Mouse (Mus musculus) olfactory bulb, adult 2 months (tissue): ENCODE measurements at regions not wholly inside any gene's neighbourhood (a gene's known extent, or its start where the extent isn't known, plus 50 kb on each side); places are given as distances from the start of the nearest gene placed in this dataset.
"Not testable (repeated sequence)": the region's sequence is repeated elsewhere in the genome, so short reads cannot be mapped to it uniquely, and the experiment has no call there.

Experiments
- H3K27ac ChIP-seq: fragments of 200-500 bp; 2 replicates; pipeline ENCODE4 v1.5.1; 2012; ENCODE audit warnings: low read depth, low read length; ENCODE audit not compliant: insufficient read depth
- H3K4me1 ChIP-seq: fragments of 200-500 bp; 2 replicates; pipeline ENCODE4 v1.6.1; 2012; ENCODE audit warnings: low read length; ENCODE audit not compliant: control insufficient read depth, insufficient read depth
- H3K4me3 ChIP-seq: fragments of 200-500 bp; 2 replicates; pipeline ENCODE4 v1.5.1; 2012; ENCODE audit warnings: mild to moderate bottlenecking, low read depth, low read length, moderate library complexity; ENCODE audit not compliant: insufficient read depth
- CTCF ChIP-seq: fragments of 200-500 bp; IDR thresholded peaks from 2 replicates; pipeline ENCODE4 v1.5.1; 2012; ENCODE audit warnings: low read depth, mild to moderate bottlenecking, low read length, moderate library complexity; ENCODE audit not compliant: insufficient read depth
- POLR2A ChIP-seq: fragments of 200-500 bp; IDR thresholded peaks from 2 replicates; pipeline ENCODE4 v1.6.1; 2012; ENCODE audit warnings: mild to moderate bottlenecking, low read depth, low read length, moderate library complexity; ENCODE audit not compliant: insufficient read depth
- WGBS: fragments of 180-500 bp; shearing (Covaris S2); methylation state at CpG from one replicate; pipeline ENCODE4 v1.1.7; 2018; 5-methylcytosine and 5-hydroxymethylcytosine counted together

- 67% methylated on average over 5 of the region's 5 CpGs for WGBS
- Histone ChIP-seq H3K27ac (no peak overlapping the region), H3K4me3 (no peak overlapping the region), H3K4me1 (no peaks in the 10 kb centered on the region)
- TF ChIP-seq CTCF: no peak
- no peak for TF ChIP-seq POLR2A
Observed at GRCm38 (mm10) chr2:53691580-53692118, 393.7 kb downstream of the Rprm start.

DNA sequence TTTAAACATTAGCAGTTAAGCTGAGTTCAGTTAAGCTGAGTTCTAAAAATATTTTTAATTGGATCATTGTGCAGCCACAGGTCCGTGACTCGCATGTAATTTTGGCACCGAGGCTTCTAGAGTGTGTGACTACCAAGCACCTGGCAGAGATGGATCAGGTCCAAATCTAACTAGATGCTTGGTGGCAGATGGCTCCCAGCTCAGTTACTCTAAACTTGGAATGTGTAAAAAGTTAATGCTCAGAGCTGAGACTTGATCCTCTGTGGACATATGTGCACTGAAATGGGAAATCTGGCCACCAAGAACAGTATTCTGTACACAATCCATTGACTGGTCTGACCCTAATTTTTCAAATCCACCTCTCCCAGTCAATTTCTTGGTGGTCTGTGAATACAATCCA, 374.1 kb downstream of the Rprm start:
- Histone ChIP-seq H3K4me3 (no peak overlapping the region), H3K27ac (no peak overlapping the region), H3K4me1 (no peaks in the 10 kb centered on the region)
- 14% methylated on average over 3 of the region's 3 CpGs for WGBS
- TF ChIP-seq CTCF (no peak), POLR2A (no peak)

DNA sequence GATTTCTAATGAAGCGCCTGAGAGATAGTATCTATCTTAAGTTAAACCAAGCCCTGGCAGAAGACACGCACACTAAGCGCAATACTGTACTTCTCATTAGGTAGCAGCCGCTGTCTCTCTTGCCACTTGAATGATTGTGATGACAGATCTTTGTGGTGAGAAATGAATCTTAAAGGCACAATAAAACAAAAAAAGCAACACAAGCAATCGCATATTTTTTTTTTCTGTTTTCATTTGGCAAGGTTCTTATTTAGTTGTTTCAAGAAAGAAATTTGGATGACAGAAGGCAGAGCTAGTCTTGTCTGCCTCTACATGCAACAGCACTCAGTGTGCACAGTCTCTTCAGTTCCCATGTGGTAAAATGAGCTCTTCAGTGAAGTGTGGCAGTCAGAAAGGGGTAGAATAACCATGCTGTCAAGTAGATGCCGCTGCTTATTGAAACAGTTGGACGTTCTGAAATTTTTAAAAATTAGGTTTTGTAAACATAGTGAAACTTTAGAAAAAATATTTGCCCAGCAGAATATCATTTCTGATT, 372.2 kb downstream of the Rprm start:
- H3K27ac ChIP-seq: no peak overlapping the region
- H3K4me3 ChIP-seq: no peak overlapping the region
- TF ChIP-seq CTCF (no peak), POLR2A (no peak)
- 89% methylated on average over 7 of the region's 7 CpGs for WGBS
- no peaks in the 10 kb centered on the region for H3K4me1 ChIP-seq

DNA sequence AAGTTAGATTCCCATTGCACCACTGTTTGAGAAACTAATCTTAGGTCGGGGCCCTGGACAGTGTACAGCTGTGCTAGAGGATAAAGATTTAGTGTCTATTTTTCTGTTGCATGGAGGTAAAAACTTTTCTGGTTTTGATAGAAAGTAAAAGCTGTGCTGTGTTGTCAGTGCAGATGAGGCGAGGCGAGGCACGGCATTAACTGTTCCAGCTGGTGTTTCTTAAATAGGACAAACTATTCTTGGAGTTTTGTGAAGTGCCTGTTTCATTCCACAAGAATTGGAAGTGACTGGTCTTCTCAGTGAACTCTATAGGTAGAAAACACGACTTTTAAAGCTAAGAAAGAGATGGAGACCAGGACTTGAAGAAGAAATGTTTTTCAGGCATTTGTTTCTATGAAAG, 370.3 kb downstream of the Rprm start:
- 56% methylated on average over 5 of the region's 5 CpGs for WGBS
- no peak overlapping the region for H3K27ac ChIP-seq
- TF ChIP-seq POLR2A: no peak
- TF ChIP-seq CTCF: no peak

DNA sequence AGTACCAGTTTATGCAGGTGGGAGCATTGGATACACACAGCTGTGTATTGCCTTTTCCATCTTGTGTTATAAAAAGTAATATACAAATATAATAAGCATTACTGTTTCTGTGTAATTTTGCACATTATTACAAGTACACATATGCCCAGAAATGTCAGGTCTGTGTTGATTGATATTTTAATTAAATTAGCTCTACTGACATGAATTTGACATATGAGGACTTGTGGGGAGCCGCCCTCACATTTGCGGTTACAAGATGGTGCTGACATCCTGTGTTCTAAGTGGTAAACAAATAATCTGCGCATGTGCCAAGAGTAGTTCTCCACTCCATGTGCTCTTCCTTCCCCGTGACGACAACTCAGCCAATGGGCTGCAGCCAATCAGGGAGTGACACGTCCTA, 362.1 kb downstream of the Rprm start:
- WGBS: 92% methylated on average over 6 of the region's 6 CpGs
- no peak overlapping the region for H3K27ac ChIP-seq
- no peak overlapping the region for H3K4me3 ChIP-seq
- TF ChIP-seq CTCF: no peak
- TF ChIP-seq POLR2A: no peak
- no peaks in the 10 kb centered on the region for H3K4me1 ChIP-seq

More for the DNA sequence above, 370.3 kb downstream of the Rprm start:
- Histone ChIP-seq H3K4me3 (no peak overlapping the region), H3K4me1 (no peaks in the 10 kb centered on the region)

- TF ChIP-seq CTCF: no peak
- TF ChIP-seq POLR2A: no peak
- Histone ChIP-seq H3K4me3 (no peak overlapping the region), H3K4me1 (no peaks in the 10 kb centered on the region), H3K27ac (no peak overlapping the region)
Observed at GRCm38 (mm10) chr2:53728693-53729092, 356.7 kb downstream of the Rprm start.

DNA sequence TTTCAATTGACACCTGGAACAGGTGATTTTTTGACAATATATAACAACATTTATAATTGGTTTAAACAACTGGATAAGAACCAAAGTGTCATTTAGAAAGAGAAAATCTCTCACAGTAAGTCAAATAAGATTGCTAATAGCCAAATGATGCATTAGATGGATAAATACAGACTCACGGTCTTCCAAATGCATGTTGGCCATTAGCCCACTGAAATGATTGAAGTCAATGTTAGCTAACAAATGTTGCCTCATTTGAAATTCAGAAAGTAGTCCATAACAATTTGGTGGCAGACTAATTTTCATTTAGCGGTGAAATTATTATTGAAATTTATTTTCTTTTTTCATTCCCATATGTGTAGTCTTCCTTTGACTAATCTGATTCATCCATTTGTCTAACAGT, 354.9 kb downstream of the Rprm start:
- H3K4me3 ChIP-seq: no peak overlapping the region
- H3K4me1 ChIP-seq: no peaks in the 10 kb centered on the region
- no peak overlapping the region for H3K27ac ChIP-seq
- WGBS: 86% methylated on average over 2 of the region's 2 CpGs
- TF ChIP-seq POLR2A (no peak), CTCF (no peak)

DNA sequence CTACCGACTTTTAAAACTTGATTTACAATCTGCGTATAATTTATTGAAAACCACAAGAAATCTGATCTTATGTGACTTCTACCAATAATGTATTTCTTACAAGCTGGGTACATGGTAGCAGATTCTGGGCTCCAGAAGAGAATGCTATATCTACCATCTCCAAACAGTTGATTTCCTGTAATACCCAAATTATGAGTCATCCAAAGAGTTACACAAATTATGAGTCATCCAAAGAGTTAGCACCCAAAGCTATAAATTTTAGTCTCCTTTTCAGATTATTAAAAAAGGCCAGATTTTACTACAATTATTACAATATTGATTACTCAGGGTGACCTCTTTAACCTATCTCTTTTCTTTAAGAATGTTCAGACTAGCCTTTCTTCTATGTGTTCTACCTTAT, 321.9 kb downstream of the Rprm start:
- 93% methylated on average over 2 of the region's 2 CpGs for WGBS
- TF ChIP-seq CTCF (no peak), POLR2A (no peak)
- no peaks in the 10 kb centered on the region for H3K4me1 ChIP-seq
- H3K27ac ChIP-seq: no peak overlapping the region
- H3K4me3 ChIP-seq: no peak overlapping the region

DNA sequence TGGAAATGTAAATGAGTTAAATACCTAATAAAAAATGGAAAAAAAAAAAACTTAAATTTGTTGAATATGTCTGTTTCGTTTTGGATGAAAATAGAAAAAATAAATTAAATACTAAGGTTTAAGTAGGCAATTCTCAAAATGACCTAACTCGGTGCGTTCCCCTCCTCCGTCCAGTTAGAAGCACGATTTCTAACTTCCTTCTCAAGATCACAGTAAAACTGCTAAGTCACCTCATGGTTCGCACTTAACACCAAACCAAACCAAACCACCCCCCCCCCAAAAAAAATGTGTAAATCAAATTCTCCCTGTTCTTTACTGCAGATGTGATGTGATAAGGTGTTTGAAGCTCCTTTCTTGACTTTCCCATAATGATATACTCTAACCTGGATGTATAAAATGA, 303.3 kb downstream of the Rprm start:
- not testable (repeated sequence) for H3K4me1 ChIP-seq, H3K27ac ChIP-seq, H3K4me3 ChIP-seq
- 96% methylated on average over 3 of the region's 6 CpGs for WGBS

DNA sequence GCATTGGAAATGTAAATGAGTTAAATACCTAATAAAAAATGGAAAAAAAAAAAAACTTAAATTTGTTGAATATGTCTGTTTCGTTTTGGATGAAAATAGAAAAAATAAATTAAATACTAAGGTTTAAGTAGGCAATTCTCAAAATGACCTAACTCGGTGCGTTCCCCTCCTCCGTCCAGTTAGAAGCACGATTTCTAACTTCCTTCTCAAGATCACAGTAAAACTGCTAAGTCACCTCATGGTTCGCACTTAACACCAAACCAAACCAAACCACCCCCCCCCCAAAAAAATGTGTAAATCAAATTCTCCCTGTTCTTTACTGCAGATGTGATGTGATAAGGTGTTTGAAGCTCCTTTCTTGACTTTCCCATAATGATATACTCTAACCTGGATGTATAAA, 296.8 kb downstream of the Rprm start:
- not testable (repeated sequence) for H3K4me1 ChIP-seq, H3K4me3 ChIP-seq, H3K27ac ChIP-seq
- 94% methylated on average over 3 of the region's 6 CpGs for WGBS
